Mouse (Mus musculus): ENCODE results near the gene Brinp2. TPM values are rescaled to one million over a fixed set of nuclear protein-coding genes. Genes with fewer than 3 reads are reported as not detected.

Brinp2 gene
- polyA plus RNA-seq, 1 experiment from 2014 or later, result 0.09 TPM

- Histone ChIP-seq H3K27me3 (no peaks in the 10 kb centered on the region), H3K36me3 (no peaks in the 10 kb centered on the region), H3K4me3 (replicated peaks) (no peak overlapping the region), H3K9me3 (no peaks in the 10 kb centered on the region), H3K4me2 (no peak overlapping the region), H3K4me1 (replicated peaks) (no peaks in the 10 kb centered on the region), H3K27ac (no peak overlapping the region), H3K9ac (replicated peaks) (no peak overlapping the region)
- WGBS, result 82% methylated on average over 3 of the region's 3 CpGs
- ATAC-seq (ENCODE audit: insufficient number of reproducible peaks, insufficient read depth, low FRiP score, low TSS enrichment, low read depth), result no peak
Observed at GRCm38 (mm10) chr1:158285198-158285597, 70.9 kb downstream of the Brinp2 start.

- Histone ChIP-seq H3K9me3 (no peaks in the 10 kb centered on the region), H3K9ac (replicated peaks) (no peak overlapping the region), H3K36me3 (no peaks in the 10 kb centered on the region), H3K4me2 (no peak overlapping the region), H3K4me1 (replicated peaks) (no peaks in the 10 kb centered on the region), H3K4me3 (replicated peaks) (no peak overlapping the region), H3K27ac (no peak overlapping the region), H3K27me3 (no peaks in the 10 kb centered on the region)
- no peak for ATAC-seq (ENCODE audit: insufficient number of reproducible peaks, insufficient read depth, low FRiP score, low TSS enrichment, low read depth)
- 80% methylated on average over 7 of the region's 7 CpGs for WGBS
Observed at GRCm38 (mm10) chr1:158283869-158284268, 72.3 kb downstream of the Brinp2 start.

GRCm38 (mm10) chr1:158272058-158272457, 84.1 kb downstream of the Brinp2 start:
- Histone ChIP-seq H3K27me3 (0 out of 2 replicates have a peak, but pooled peaks cover 2% of the 10 kb centered on the region), H3K9me3 (no peaks in the 10 kb centered on the region), H3K4me2 (no peak overlapping the region), H3K4me1 (replicated peaks) (peaks cover 4% of the 10 kb centered on the region; the same call in 1 of the 2 replicates), H3K9ac (replicated peaks) (no peak overlapping the region), H3K4me3 (replicated peaks) (no peak overlapping the region), H3K36me3 (no peaks in the 10 kb centered on the region), H3K27ac (no peak overlapping the region)
- no peak for ATAC-seq (ENCODE audit: insufficient number of reproducible peaks, insufficient read depth, low FRiP score, low TSS enrichment, low read depth)
- 85% methylated on average over 9 of the region's 9 CpGs for WGBS

- Histone ChIP-seq H3K9me3 (no peaks in the 10 kb centered on the region), H3K4me3 (replicated peaks) (no peak overlapping the region), H3K9ac (replicated peaks) (no peak overlapping the region), H3K36me3 (no peaks in the 10 kb centered on the region), H3K4me1 (replicated peaks) (peaks cover 15% of the 10 kb centered on the region), H3K27me3 (0 out of 2 replicates have a peak, but pooled peaks cover 2% of the 10 kb centered on the region), H3K4me2 (no peak overlapping the region), H3K27ac (no peak overlapping the region)
- ATAC-seq (ENCODE audit: insufficient number of reproducible peaks, insufficient read depth, low FRiP score, low TSS enrichment, low read depth), result peak; percentile 59; the same call in 1 of the 2 replicates
- WGBS, result 26% methylated on average over 8 of the region's 8 CpGs
Observed at GRCm38 (mm10) chr1:158267020-158267571, 89.0 kb downstream of the Brinp2 start.

GRCm38 (mm10) chr1:158266293-158267019, 89.7 kb downstream of the Brinp2 start:
- H3K36me3 ChIP-seq, result no peaks in the 10 kb centered on the region
- 0 out of 2 replicates have a peak, but pooled peaks cover 2% of the 10 kb centered on the region for H3K27me3 ChIP-seq
- H3K9me3 ChIP-seq, result no peaks in the 10 kb centered on the region
- H3K27ac ChIP-seq, result no peak overlapping the region
- peaks cover 15% of the 10 kb centered on the region for H3K4me1 ChIP-seq (replicated peaks)
- no peak overlapping the region for H3K9ac ChIP-seq (replicated peaks)
- WGBS, result 27% methylated on average over 3 of the region's 3 CpGs
- H3K4me2 ChIP-seq, result no peak overlapping the region
- ATAC-seq (ENCODE audit: insufficient number of reproducible peaks, insufficient read depth, low FRiP score, low TSS enrichment, low read depth), result 0 out of 2 replicates have a peak, but pooled peaks have one; percentile 47
- no peak overlapping the region for H3K4me3 ChIP-seq (replicated peaks)

- no peak overlapping the region for H3K9ac ChIP-seq (replicated peaks)
- H3K4me3 ChIP-seq (replicated peaks), result no peak overlapping the region
- no peaks in the 10 kb centered on the region for H3K36me3 ChIP-seq
- 94% methylated on average over 5 of the region's 5 CpGs for WGBS
- H3K4me2 ChIP-seq, result no peak overlapping the region
- no peaks in the 10 kb centered on the region for H3K27me3 ChIP-seq
- no peak for ATAC-seq (ENCODE audit: insufficient number of reproducible peaks, insufficient read depth, low FRiP score, low TSS enrichment, low read depth)
- no peaks in the 10 kb centered on the region for H3K9me3 ChIP-seq
- no peak overlapping the region for H3K27ac ChIP-seq
- H3K4me1 ChIP-seq (replicated peaks), result no peaks in the 10 kb centered on the region
Observed at GRCm38 (mm10) chr1:158259516-158260235, 96.5 kb downstream of the Brinp2 start.

- Histone ChIP-seq H3K9me3 (no peaks in the 10 kb centered on the region), H3K4me2 (no peak overlapping the region), H3K27ac (no peak overlapping the region), H3K27me3 (no peaks in the 10 kb centered on the region), H3K36me3 (no peaks in the 10 kb centered on the region), H3K4me1 (replicated peaks) (peaks cover under 1% of the 10 kb centered on the region; the same call in 1 of the 2 replicates), H3K9ac (replicated peaks) (no peak overlapping the region), H3K4me3 (replicated peaks) (no peak overlapping the region)
- WGBS, result 53% methylated on average over 6 of the region's 6 CpGs
- no peak for ATAC-seq (ENCODE audit: insufficient number of reproducible peaks, insufficient read depth, low FRiP score, low TSS enrichment, low read depth)
Observed at GRCm38 (mm10) chr1:158258685-158259292, 97.3 kb downstream of the Brinp2 start.

GRCm38 (mm10) chr1:158255912-158256680, 100.0 kb downstream of the Brinp2 start:
- Histone ChIP-seq H3K27me3 (no peaks in the 10 kb centered on the region), H3K36me3 (no peaks in the 10 kb centered on the region), H3K4me2 (no peak overlapping the region), H3K27ac (no peak overlapping the region), H3K4me1 (replicated peaks) (peaks cover 11% of the 10 kb centered on the region), H3K9me3 (no peaks in the 10 kb centered on the region), H3K4me3 (replicated peaks) (no peak overlapping the region), H3K9ac (replicated peaks) (no peak overlapping the region)
- no peak for ATAC-seq (ENCODE audit: insufficient number of reproducible peaks, insufficient read depth, low FRiP score, low TSS enrichment, low read depth)
- WGBS, result 90% methylated on average over 9 of the region's 9 CpGs

- H3K9ac ChIP-seq (replicated peaks), result no peak overlapping the region
- peaks cover 11% of the 10 kb centered on the region for H3K4me1 ChIP-seq (replicated peaks)
- H3K27me3 ChIP-seq, result no peaks in the 10 kb centered on the region
- H3K36me3 ChIP-seq, result no peaks in the 10 kb centered on the region
- no peak overlapping the region for H3K4me2 ChIP-seq
- WGBS, result 49% methylated on average over 8 of the region's 8 CpGs
- no peak overlapping the region for H3K4me3 ChIP-seq (replicated peaks)
- no peak for ATAC-seq (ENCODE audit: insufficient number of reproducible peaks, insufficient read depth, low FRiP score, low TSS enrichment, low read depth)
- no peaks in the 10 kb centered on the region for H3K9me3 ChIP-seq
- H3K27ac ChIP-seq, result no peak overlapping the region
Observed at GRCm38 (mm10) chr1:158252682-158253222, 103.4 kb downstream of the Brinp2 start.

GRCm38 (mm10) chr1:158248266-158248665, 107.9 kb downstream of the Brinp2 start:
- 84% methylated on average over 3 of the region's 3 CpGs for WGBS

More at GRCm38 (mm10) chr1:158248266-158248665, 107.9 kb downstream of the Brinp2 start:
- ATAC-seq (ENCODE audit: insufficient number of reproducible peaks, insufficient read depth, low FRiP score, low TSS enrichment, low read depth), result no peak
- H3K27ac ChIP-seq, result no peak overlapping the region
- no peak overlapping the region for H3K4me2 ChIP-seq
- no peak overlapping the region for H3K4me3 ChIP-seq (replicated peaks)
- no peak overlapping the region for H3K9ac ChIP-seq (replicated peaks)
- peaks cover 6% of the 10 kb centered on the region; the same call in 1 of the 2 replicates for H3K4me1 ChIP-seq (replicated peaks)
- H3K9me3 ChIP-seq, result no peaks in the 10 kb centered on the region
- H3K27me3 ChIP-seq, result no peaks in the 10 kb centered on the region
- H3K36me3 ChIP-seq, result no peaks in the 10 kb centered on the region

All from limb, embryonic 12.5 days (tissue).